Mouse (Mus musculus): ENCODE data around the gene Ndufs8.

DNA sequence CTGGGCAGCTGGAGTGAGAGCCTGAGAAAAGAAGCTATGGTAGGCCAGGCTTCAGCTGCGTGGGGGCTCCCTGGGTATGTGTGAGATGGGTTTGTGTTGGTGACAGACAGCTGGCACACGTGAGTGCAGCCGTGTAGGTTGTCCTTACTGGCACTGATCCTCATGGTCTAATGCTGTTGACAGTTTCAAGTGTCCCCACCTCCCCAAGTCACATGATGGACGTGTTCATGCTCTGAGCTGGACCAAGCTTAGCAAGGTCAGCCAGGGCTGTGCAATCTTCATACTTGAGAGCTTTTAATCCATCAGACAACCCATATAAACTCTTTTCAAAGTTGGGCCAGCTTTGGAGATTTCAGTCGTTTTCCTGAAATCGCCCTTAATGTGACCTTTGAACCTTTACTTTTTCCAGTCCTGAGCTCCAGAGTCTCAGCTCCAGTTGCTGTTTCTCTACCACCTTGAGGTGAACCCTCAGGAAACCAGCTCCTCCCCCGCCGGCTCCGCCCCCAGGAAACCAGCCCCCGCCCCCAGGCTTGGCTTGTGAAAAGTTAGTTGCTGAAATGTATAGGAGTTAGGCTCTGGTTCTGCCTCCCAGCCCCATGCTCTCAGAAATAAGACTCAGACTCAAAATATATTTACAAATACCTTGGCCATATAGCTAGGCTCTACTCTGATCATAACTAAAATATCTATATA, 33.4 kb upstream of the Ndufs8 start:
- TF ChIP-seq CTCF (IDR thresholded peaks at IDR 0.05; ENCODE audit: low read depth, low read length) = no peak
- TF ChIP-seq GATA1 (IDR thresholded peaks at IDR 0.05; ENCODE audit: borderline replicate concordance, low read length) = no peak
- no peak for TF ChIP-seq GATA2 (IDR thresholded peaks at IDR 0.05; ENCODE audit: borderline replicate concordance, low read depth, low read length)
- no peak for TF ChIP-seq POLR2AphosphoS5 (IDR thresholded peaks at IDR 0.05; ENCODE audit: insufficient replicate concordance, low read depth, low read length)

All from G1E (cell line).